Mouse (Mus musculus): Measurements from ENCODE around the gene Eif2s2. TPM values are rescaled to one million over a fixed set of nuclear protein-coding genes. Genes with fewer than 3 reads are reported as not detected.
A peak's percentile ranks its signal among the peaks of the same experiment; 100 is the strongest.
"Not testable (repeated sequence)": the region's sequence is repeated elsewhere in the genome, so short reads cannot be mapped to it uniquely, and the experiment has no call there.

Gene Eif2s2
- total RNA-seq, 2 experiments from 2014 or later: 145 to 212 TPM

DNA sequence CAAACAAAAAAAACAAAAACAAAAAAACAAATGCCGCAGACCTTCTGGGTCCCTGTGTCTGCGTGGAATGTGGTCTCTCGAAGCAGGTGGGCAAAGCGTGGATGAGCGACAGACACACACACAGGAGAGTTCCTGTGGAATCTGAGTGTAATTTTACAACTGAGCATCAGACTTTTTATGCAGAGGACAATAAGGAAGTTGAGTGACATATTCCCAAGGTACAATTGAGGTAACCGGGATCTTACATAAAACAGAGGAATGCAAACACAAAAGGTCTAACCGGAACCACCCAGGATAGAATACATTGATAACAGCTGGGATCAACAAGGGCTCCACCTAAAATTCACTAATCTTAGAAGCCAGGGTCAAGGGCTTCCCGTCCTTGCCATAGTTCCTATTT is 6.3 kb upstream of the Eif2s2 start:
- not testable (repeated sequence) for ATAC-seq (replicated peaks; ENCODE audit: poor library complexity, severe bottlenecking)

DNA sequence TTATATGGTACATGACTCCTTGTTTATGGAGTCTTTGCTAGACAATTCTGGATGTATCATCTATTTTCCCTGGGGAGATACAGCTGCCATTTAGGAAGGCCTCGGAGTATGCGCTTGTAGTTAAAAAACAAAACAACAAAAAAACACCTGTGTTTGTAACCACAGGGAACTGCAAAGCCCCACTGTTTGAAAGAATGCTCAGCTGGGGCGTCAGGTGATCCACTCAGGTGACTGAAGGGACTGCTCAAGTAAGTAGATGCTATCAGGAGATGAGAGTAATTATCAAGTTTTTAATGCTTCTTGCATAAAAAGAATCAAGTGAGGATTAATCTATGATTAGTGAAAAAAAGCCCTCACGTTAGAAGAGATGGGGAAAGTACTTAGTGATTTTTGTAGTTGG is 813 bp upstream of the Eif2s2 start:
- ATAC-seq (replicated peaks; ENCODE audit: poor library complexity, severe bottlenecking): no peak

DNA sequence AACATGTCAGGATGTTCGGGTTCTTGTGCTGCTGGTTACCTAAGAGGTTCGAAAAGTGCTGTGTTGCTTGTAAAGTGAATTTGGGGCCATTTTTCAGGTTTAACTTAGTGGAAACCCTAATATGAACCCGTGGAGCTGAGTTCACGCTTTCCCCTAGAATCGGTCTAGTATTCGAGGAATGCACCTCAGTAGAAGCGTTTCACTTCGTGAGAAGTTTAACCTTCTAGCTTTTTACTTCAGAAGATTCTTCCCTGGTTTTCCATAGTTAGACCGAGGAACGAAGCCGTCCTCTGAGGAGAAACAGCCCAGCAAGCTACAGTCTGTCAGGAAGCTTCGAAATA is 280 bp upstream of the Eif2s2 start:
- 0 out of 2 replicates have a peak, but pooled peaks have one; percentile 2 for ATAC-seq (replicated peaks; ENCODE audit: poor library complexity, severe bottlenecking)

DNA sequence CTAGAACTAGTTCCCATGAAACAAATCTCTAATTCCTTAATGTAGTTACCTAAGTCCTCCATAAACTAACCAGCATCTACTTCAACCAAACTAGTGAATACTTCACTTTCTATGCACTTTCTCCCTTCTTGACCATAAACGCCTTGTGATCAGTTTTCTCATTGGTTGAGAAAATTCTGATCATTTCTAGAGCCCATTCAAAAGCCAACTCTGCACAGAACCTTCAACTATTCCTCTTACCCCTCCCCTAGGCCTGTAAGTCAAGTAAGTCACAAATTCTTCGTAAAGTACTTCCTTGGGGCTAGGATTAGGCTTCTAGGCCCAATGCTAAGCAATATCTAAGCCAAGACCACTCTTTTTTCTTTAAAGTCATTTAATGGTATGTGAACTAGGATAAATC is 1.1 kb downstream of the Eif2s2 start:
- ATAC-seq (replicated peaks; ENCODE audit: poor library complexity, severe bottlenecking): no peak

DNA sequence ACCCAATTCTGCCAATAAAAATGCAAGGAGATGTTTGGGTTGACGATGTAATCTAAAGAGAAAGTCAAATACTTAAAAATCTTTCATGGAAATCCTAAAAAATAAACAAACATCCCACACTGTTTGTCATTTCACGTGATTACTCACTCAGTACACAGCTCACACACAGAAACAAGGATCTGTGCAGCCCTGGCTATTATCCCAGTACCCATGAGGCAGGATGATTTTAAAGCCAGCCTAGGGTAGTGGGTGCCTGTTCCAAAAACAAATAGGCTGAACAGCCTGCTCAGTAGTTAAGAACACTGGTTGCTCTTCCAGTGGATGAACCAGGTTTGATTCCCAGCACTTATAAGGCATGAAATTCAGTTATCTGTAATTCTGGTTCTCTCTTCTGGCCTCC is 16.1 kb downstream of the Eif2s2 start:
- no peak for ATAC-seq (replicated peaks; ENCODE audit: poor library complexity, severe bottlenecking)

DNA sequence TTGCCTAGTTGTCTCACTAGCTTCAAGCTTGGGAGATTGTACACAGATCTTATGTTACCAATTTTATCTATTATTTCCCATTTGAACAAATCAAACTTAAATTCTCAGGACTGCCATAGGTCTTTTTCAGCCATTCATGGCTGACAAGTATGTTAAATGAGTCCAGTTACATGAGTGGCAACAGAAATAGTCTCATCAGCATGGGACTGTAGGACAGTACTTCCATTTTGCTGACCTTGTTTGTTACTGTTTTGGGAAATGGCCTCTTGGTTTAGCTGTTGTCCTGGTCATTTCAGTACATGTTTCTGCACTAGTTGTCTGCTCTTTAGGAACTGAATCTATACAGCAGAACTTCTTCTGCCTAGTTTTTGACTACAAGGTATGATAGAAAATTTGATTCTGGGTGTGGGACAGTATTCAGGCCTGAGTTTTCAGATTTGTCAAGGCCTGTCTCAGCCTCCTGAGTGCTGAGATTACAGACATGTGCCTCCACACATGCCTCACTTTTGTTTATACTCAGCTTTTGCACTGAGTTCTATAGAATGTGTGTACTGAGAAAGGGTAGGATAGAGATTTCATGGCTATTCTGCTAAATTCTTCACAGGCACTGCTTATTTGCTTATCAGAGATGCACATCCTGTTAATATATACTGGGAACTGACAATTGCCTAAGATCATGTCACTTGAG is 22.6 kb downstream of the Eif2s2 start:
- no peak for ATAC-seq (replicated peaks; ENCODE audit: poor library complexity, severe bottlenecking)

DNA sequence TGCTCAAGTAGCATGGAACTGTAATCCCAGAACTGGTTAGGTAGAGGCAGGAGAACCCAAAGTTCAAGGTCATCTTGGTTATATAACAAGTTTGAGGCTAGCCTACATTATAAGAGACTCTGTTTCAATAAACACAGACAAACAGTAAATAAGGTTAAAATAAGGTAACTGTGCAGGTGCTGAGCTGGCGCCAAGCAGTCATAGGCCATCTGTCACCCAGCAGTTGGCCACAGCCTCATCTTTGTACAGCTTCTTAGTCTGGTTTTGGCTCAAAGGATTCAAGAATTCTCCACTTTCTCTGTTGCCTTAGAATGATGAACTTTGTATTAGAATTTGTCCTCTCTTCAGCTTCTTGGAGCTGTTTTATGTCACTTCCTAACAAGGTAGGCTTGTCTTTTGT is 24.6 kb downstream of the Eif2s2 start:
- no peak for ATAC-seq (replicated peaks; ENCODE audit: poor library complexity, severe bottlenecking)

DNA sequence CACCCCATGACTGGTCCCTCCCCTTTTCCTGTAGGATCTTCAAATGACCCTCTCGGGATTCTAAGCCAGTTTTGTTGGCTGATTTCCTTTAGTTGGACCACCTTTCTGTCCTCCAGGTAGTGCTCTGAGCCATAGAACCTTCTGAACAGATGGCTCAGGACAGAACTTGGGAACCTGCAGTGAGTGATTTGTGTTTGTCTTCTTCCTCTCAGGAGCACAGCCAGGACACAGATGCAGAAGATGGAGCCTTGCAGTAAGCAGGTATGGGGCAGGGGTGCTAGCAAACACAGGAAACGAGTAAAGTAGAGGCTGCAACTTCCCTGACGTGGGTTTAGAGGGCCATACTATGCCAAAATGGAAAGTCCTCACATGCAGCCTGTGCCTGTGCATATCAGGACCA is 27.0 kb downstream of the Eif2s2 start:
- no peak for ATAC-seq (replicated peaks; ENCODE audit: poor library complexity, severe bottlenecking)

DNA sequence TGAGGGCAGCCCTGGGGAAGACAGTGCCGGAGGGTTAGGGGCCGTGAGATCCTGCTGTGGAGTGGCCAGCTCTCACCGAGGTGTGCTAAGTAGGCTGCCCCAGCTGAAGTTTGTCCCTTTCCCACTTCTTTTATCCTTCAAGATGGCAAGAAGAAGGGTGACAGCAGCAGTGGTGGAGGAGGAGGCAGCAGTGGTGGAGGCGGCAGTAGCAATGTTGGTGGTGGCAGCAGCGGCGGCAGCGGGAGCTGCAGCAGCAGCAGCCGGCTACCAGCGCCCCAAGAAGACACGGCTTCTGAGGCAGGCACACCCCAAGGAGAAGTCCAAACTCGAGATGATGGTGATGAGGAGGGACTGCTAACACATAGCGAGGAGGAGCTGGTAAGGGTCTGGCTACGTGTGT is 29.1 kb downstream of the Eif2s2 start:
- no peak for ATAC-seq (replicated peaks; ENCODE audit: poor library complexity, severe bottlenecking)

DNA sequence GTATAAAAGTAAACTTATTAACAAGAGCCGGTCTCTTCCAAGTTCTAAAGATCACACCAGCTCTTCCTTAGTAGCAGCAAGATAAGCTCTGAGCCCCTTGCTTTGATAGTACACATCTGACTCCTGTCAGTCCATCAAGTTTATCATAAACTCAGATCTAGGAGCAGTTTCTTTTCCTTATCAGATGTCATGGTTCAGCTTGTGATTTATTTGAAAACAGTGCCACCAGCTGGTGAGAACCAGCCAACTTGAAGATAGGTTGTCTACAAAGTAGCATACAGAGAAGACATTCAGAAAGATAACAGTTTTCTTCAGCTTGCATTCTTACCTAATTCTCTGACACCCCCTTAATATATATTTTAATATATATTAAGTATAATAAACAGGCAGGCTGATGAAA is 37.4 kb downstream of the Eif2s2 start:
- peak; percentile 48; the same call in 1 of the 2 replicates for ATAC-seq (replicated peaks; ENCODE audit: poor library complexity, severe bottlenecking)

DNA sequence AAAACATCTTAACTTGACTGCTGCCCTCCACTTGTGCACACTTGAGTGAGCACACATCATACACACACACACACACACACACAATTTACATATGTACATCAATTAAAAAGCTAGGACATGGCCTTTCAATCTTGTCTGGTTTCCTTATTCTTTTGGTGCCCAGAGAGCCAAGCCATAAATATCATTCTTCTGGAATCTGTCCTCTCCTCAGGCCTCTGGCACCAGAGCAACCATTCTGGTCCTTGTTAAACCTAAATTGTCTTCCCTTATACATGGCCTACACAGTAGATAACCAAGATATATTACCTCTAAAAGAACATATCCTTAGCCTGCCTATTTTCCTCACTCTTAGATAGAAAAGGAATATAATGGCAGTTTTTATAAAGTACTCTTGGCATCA is 44.6 kb downstream of the Eif2s2 start:
- ATAC-seq (replicated peaks; ENCODE audit: poor library complexity, severe bottlenecking): no peak

DNA sequence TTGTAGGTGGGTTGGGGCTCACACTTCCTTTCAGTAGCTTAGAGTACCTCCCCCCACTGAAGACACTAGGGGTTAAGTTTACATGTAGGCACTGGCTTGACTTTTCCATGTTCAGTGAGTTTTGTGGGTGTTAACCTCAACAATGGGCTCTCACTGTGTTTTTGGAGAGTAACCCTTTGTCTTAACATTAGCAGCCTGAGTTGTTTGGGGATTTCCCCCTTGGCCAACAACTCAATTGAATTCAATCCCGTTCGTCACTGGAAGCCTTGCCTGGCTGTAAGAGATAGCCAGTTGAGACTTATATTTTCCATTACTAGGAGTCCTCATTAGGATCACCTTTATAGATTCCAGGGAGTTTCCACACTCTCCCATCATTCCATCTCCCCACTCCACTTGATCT is 56.2 kb downstream of the Eif2s2 start:
- no peak for ATAC-seq (replicated peaks; ENCODE audit: poor library complexity, severe bottlenecking)

DNA sequence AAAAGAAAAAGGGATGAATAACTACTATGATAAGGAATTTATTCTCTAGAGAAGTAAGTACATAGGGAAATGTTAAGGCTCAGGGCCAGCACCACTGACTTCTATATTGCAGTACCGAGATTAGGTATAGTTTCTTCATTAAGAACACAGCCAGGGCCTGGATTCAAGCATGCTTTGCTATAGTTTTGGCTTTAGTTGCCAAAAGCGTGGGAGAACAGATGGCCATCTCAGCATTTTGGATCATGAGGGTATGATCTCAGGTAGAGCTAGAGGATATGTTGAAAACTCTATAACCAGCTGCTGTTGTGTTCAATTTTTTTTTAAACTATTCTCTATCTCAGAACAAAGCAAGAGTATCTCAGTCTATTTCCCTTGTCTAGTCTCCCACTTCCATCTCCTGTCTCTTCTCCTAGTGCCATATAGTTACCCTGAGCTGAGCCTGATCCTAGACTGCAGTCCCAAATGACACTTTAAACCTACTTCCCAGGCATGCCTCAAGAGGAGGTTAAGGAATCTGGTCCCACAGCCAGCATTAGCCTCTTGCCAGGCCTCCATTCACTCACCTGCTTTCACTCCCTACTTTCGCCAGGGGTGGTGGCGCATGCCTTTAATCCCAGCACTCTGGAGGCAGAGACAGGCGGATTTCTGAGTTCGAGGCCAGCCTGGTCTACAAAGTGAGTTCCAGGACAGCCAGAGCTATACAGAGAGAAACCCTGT is 58.4 kb downstream of the Eif2s2 start:
- no peak for ATAC-seq (replicated peaks; ENCODE audit: poor library complexity, severe bottlenecking)

DNA sequence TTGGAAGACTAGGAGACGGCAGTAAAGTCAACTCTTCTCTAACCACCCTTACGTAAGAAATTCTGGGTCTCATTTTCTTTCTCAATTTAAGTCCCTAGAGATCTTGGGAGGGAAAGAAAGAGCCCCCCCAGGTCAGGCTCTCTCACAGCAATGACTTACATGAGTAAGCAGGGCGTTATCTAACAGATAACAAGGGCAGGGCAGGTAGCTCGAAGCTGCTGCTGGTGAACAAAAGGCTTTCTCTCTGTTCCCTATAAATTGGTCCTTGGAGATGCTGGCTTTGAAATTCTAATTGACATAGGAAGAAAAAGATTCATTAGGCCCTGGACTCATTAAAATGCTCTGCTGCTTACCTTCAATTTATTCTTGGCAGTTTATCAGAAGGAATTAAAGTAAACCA is 60.3 kb downstream of the Eif2s2 start:
- ATAC-seq (replicated peaks; ENCODE audit: poor library complexity, severe bottlenecking): no peak

DNA sequence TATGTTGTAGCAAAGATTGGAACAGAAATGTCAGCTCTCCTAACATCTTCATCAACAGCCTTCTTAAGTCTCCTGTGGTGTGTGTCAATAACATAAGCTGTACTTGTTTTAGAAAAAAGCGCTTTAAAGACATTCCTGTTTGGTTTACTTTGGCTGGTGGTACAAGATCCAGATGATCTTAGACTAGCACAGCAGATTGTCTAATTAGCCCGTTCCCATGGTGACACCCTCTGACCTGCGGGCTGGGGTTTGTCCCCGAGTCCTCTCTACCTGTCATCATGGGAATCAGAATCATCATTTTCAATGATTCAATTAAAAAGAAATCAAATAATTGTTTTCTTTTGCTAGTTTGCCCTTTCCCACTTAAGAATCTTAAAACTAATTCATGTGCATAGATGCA is 65.2 kb downstream of the Eif2s2 start:
- no peak for ATAC-seq (replicated peaks; ENCODE audit: poor library complexity, severe bottlenecking)

DNA sequence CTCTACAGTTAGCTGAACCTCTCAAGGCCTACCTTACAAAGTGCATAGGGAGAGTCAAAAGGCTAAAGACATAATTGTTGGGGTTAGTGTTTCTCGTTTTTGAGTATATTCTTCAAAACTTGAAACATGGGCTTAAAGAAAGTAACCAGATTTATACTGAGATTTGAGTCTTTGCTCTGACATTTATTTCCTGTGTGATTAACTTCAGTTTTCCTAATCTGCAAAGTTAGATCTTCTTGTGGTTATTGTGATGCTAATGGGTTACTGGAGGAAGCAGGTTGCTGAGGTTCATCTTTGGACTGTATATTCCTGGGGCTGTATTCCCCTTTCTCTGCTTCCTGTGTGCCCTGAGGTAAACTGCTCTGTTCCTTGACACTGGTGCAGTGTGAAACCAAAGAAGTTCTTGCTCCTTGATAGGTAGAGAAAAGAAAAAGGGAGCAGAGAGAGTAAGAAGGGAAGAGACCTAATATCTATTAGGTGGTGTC is 66.6 kb downstream of the Eif2s2 start:
- no peak for ATAC-seq (replicated peaks; ENCODE audit: poor library complexity, severe bottlenecking)

Other genes starting within 250 kb of the Eif2s2 start
- 108 and 120 TPM in 2 replicates for gene Chmp4b, start 241.2 kb downstream of the Eif2s2 start, total RNA-seq (2014; fragmentation: Nextera tagmentation)
- gene Chmp4b, start 241.2 kb downstream of the Eif2s2 start, total RNA-seq (2017): 125 and 129 TPM in 2 replicates
- not detected in 2 replicates for gene Gm14214, start 122.9 kb downstream of the Eif2s2 start, total RNA-seq (2014; fragmentation: Nextera tagmentation)
- gene Gm14214, start 122.9 kb downstream of the Eif2s2 start, total RNA-seq (2017): not detected in 2 replicates
- 152 and 190 TPM in 2 replicates for gene Raly, start 101.8 kb downstream of the Eif2s2 start, total RNA-seq (2014; fragmentation: Nextera tagmentation)
- gene Raly, start 101.8 kb downstream of the Eif2s2 start, total RNA-seq (2017): 191 and 211 TPM in 2 replicates
- gene a, start 101.5 kb downstream of the Eif2s2 start, total RNA-seq (2014; fragmentation: Nextera tagmentation): not detected in 2 replicates
- not detected in 2 replicates for gene a, start 101.5 kb downstream of the Eif2s2 start, total RNA-seq (2017)
- gene Gm14226, start 125.3 kb upstream of the Eif2s2 start, total RNA-seq (2014; fragmentation: Nextera tagmentation): not detected in 2 replicates
- gene Gm14226, start 125.3 kb upstream of the Eif2s2 start, total RNA-seq (2017): not detected in 2 replicates
- gene Ahcy, start 181.6 kb upstream of the Eif2s2 start, total RNA-seq (2014; fragmentation: Nextera tagmentation): 178 and 197 TPM in 2 replicates
- 114 and 116 TPM in 2 replicates for gene Ahcy, start 181.6 kb upstream of the Eif2s2 start, total RNA-seq (2017)
- 32.3 and 56.5 TPM in 2 replicates for gene Itch, start 240.6 kb upstream of the Eif2s2 start, total RNA-seq (2014; fragmentation: Nextera tagmentation)
- 54.5 and 63.5 TPM in 2 replicates for gene Itch, start 240.6 kb upstream of the Eif2s2 start, total RNA-seq (2017)